Mouse (Mus musculus): ENCODE measurements at regions not wholly inside any gene's neighbourhood (a gene's known extent, or its start where the extent isn't known, plus 50 kb on each side); places are given as distances from the start of the nearest gene placed in this dataset.

- H3K36me3 ChIP-seq (ENCODE audit: control insufficient read depth, insufficient read depth), result no peaks in the 10 kb centered on the region
- H3K4me1 ChIP-seq (ENCODE audit: control insufficient read depth, low read depth, low read length), result no peaks in the 10 kb centered on the region
- no peak overlapping the region for H3K4me2 ChIP-seq (ENCODE audit: low read depth, low read length)
- WGBS (ENCODE audit: insufficient replicate concordance), result 45% methylated on average over 4 of the region's 4 CpGs
- H3K27me3 ChIP-seq (ENCODE audit: control insufficient read depth, insufficient read depth, low read depth, low read length), result 0 out of 2 replicates have a peak, but pooled peaks cover 3% of the 10 kb centered on the region
- no peak overlapping the region for H3K4me3 ChIP-seq (ENCODE audit: low read depth, low read length)
- no peak for ATAC-seq (ENCODE audit: low read depth)
- no peak overlapping the region for H3K27ac ChIP-seq (ENCODE audit: low read length)
- no peak overlapping the region for H3K9ac ChIP-seq (ENCODE audit: low read depth, low read length)
- H3K9me3 ChIP-seq (replicated peaks; ENCODE audit: control insufficient read depth, low read length), result no peaks in the 10 kb centered on the region
Observed at GRCm38 (mm10) chr2:57699226-57699625, 298.5 kb upstream of the Galnt5 start.

DNA sequence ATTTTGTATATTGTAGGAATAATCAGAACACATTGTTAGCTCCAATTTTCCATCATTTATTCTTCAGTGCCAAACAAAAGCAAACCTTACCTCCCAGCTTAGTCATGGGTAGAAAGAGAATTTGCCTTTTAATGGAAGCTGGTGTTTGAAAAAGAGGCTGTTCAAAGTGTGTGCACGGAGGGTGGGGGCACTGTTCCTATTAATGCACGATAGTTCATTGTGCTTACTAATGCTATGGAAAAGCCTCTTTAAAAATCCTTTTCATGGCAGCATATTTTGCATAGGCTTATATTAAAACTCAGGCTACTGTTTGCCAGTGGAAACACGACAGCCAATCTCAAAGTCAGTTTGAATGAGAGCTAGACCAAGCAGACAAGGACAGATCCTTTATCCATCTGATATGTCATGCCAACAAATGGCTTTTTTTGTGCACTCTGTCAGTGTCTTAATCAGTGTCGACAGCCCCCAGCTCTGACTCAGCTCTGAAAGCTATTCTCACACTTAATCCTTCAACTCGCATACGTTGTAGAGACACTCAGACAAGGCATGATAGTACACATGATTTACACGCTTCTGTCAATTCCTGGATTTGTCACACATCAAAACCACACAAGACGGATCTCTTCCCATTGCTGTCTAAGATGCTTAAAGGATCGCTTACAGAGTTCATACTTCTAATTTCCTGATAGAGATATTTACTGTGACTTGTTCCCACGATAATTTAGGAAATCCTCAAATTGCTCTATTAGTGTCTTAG is 280.8 kb upstream of the Galnt5 start:
- H3K9ac ChIP-seq (ENCODE audit: low read depth, low read length), result no peak overlapping the region
- no peak overlapping the region for H3K4me2 ChIP-seq (ENCODE audit: low read depth, low read length)
- no peaks in the 10 kb centered on the region for H3K9me3 ChIP-seq (replicated peaks; ENCODE audit: control insufficient read depth, low read length)
- no peaks in the 10 kb centered on the region for H3K4me1 ChIP-seq (ENCODE audit: control insufficient read depth, low read depth, low read length)
- no peaks in the 10 kb centered on the region for H3K36me3 ChIP-seq (ENCODE audit: control insufficient read depth, insufficient read depth)
- no peaks in the 10 kb centered on the region for H3K27me3 ChIP-seq (ENCODE audit: control insufficient read depth, insufficient read depth, low read depth, low read length)
- WGBS (ENCODE audit: insufficient replicate concordance), result 58% methylated on average over 10 of the region's 10 CpGs
- ATAC-seq (ENCODE audit: low read depth), result no peak
- no peak overlapping the region for H3K4me3 ChIP-seq (ENCODE audit: low read depth, low read length)
- H3K27ac ChIP-seq (ENCODE audit: low read length), result no peak overlapping the region
